Mouse (Mus musculus) embryonic facial prominence, embryonic 14.5 days (tissue): ENCODE measurements around the gene Olfr535. TPM values are rescaled to one million over a fixed set of nuclear protein-coding genes. Genes with fewer than 3 reads are reported as not detected.

Experiments
- ATAC-seq: fragments of 200-750 bp; cut with Nextera tagmentation; 2 replicates; pipeline ENCODE4 v1.8.0; 2017; ENCODE audit warnings: low read depth, moderate number of reproducible peaks, moderate TSS enrichment
- DNase-seq: peaks from one replicate; pipeline ENCODE4 v3.0.0-alpha.2; 2015; ENCODE audit warnings: low spot score
- H3K27ac ChIP-seq: fragments of 300-500 bp; sonication (generic); replicated peaks from 2 replicates; pipeline ENCODE4 v1.5.1; 2014; ENCODE audit warnings: low read depth, mild to moderate bottlenecking, low read length, moderate library complexity
- H3K27me3 ChIP-seq: fragments of 300-500 bp; sonication (generic); replicated peaks from 2 replicates; pipeline ENCODE4 v1.6.1; 2014; ENCODE audit warnings: low read length; ENCODE audit not compliant: control insufficient read depth, insufficient read depth
- H3K36me3 ChIP-seq: fragments of 300-500 bp; sonication (generic); 2 replicates; pipeline ENCODE4 v1.6.1; 2014; ENCODE audit warnings: low read length, mixed read lengths; ENCODE audit not compliant: control insufficient read depth, insufficient read depth
- H3K4me1 ChIP-seq: fragments of 300-500 bp; sonication (generic); 2 replicates; pipeline ENCODE4 v1.6.1; 2014; ENCODE audit warnings: antibody characterized with exemption, low read length; ENCODE audit not compliant: control insufficient read depth, insufficient read depth
- H3K4me2 ChIP-seq: fragments of 300-500 bp; sonication (generic); 2 replicates; pipeline ENCODE4 v1.6.1; 2014; ENCODE audit warnings: low read depth, mild to moderate bottlenecking, low read length, moderate library complexity, mixed read lengths
- H3K4me3 ChIP-seq: fragments of 300-500 bp; sonication (generic); 2 replicates; pipeline ENCODE4 v1.5.1; 2014; ENCODE audit warnings: low read depth, mild to moderate bottlenecking, low read length
- H3K9ac ChIP-seq: fragments of 300-500 bp; sonication (generic); 2 replicates; pipeline ENCODE4 v1.6.1; 2014; ENCODE audit warnings: low read depth, mild to moderate bottlenecking, low read length, moderate library complexity, mixed read lengths
- H3K9me3 ChIP-seq: fragments of 300-500 bp; sonication (generic); 2 replicates; pipeline ENCODE4 v1.6.1; 2016; ENCODE audit warnings: low read length; ENCODE audit not compliant: control insufficient read depth
- WGBS: fragments of 180-500 bp; shearing (Covaris S2); extraction: QIAGEN DNeasy Blood & Tissue Kit; methylation state at CpG from one replicate; pipeline ENCODE4 v1.1.7; 2014; 5-methylcytosine and 5-hydroxymethylcytosine counted together
- polyA plus RNA-seq: library from polyadenylated mRNA; unstranded; fragments of >200 nt; fragmentation: Nextera tagmentation; extraction: Ambion mirVana; gene quantifications from 2 replicates; pipeline ENCODE4 v1.2.1, GENCODE M21; 2014

Olfr535 gene
- polyA plus RNA-seq, 1 experiment from 2014 or later = not detected

- Histone ChIP-seq H3K9ac (no peak overlapping the region), H3K4me1 (no peaks in the 10 kb centered on the region), H3K4me3 (no peak overlapping the region), H3K9me3 (no peaks in the 10 kb centered on the region), H3K27me3 (no peaks in the 10 kb centered on the region), H3K27ac (no peak overlapping the region), H3K4me2 (no peak overlapping the region), H3K36me3 (no peaks in the 10 kb centered on the region)
- 75% methylated on average over 2 of the region's 2 CpGs for WGBS
- DNase-seq (no peak), ATAC-seq (no peak)
These were observed 55.7 kb downstream of the Olfr535 start for GRCm38 (mm10) chr7:140539746-140540145.

Other genes with a start within 250 kb of the Olfr535 start
- gene 5830411N06Rik, start 236.9 kb upstream of the Olfr535 start, polyA plus RNA-seq = not detected in 2 replicates
- not detected in 2 replicates for gene Olfr525, start 163.4 kb upstream of the Olfr535 start, polyA plus RNA-seq
- gene Olfr527, start 150.2 kb upstream of the Olfr535 start, polyA plus RNA-seq = not detected in 2 replicates
- not detected in 2 replicates for gene Olfr60, start 122.5 kb upstream of the Olfr535 start, polyA plus RNA-seq
- not detected in 2 replicates for gene Olfr530, start 107.9 kb upstream of the Olfr535 start, polyA plus RNA-seq
- gene Olfr531, start 81.3 kb upstream of the Olfr535 start, polyA plus RNA-seq = not detected in 2 replicates
- gene Olfr532, start 62.6 kb upstream of the Olfr535 start, polyA plus RNA-seq = not detected in 2 replicates
- gene Olfr533, start 20.8 kb upstream of the Olfr535 start, polyA plus RNA-seq = 0.25 TPM in 1 of 2 replicates, not detected in the other
- gene Olfr536, start 23.2 kb downstream of the Olfr535 start, polyA plus RNA-seq = 0.04 and 0.22 TPM in 2 replicates
- not detected in 2 replicates for gene Olfr538, start 83.7 kb downstream of the Olfr535 start, polyA plus RNA-seq
- not detected in 2 replicates for gene Olfr46, start 117.1 kb downstream of the Olfr535 start, polyA plus RNA-seq
- not detected in 2 replicates for gene Olfr61, start 144.8 kb downstream of the Olfr535 start, polyA plus RNA-seq
- gene Olfr53, start 162.2 kb downstream of the Olfr535 start, polyA plus RNA-seq = not detected in 2 replicates
- 0.20 TPM in 1 of 2 replicates, not detected in the other for gene Olfr539, start 175.7 kb downstream of the Olfr535 start, polyA plus RNA-seq
- not detected in 2 replicates for gene Olfr45, start 197.7 kb downstream of the Olfr535 start, polyA plus RNA-seq
- not detected in 2 replicates for gene Olfr541, start 213.1 kb downstream of the Olfr535 start, polyA plus RNA-seq